Mouse (Mus musculus): ENCODE results near the gene Zscan4b.
"Not testable (repeated sequence)": the region's sequence is repeated elsewhere in the genome, so short reads cannot be mapped to it uniquely, and the experiment has no call there.

The Zscan4b gene

GRCm38 (mm10) chr7:10904950-10905349 lies at the start of gene Zscan4b:
Zscan4b (minus strand) TSS chr7:10905050.
- in situ Hi-C loops (cut with MboI, MseI), result not testable (repeated sequence)
